Mouse (Mus musculus) spleen, adult 2 months (tissue): ENCODE results near the gene Prelp. TPM values are rescaled to one million over a fixed set of nuclear protein-coding genes. Genes with fewer than 3 reads are reported as not detected.

Source experiments
- DNase-seq, 2 experiments: peaks; one replicate each; pipeline versions ENCODE4 v3.0.0 to v3.0.0-alpha.2; 2012 to 2021; ENCODE audit warnings: low spot score in 2 of 2, low read depth in 1 of 2
- H3K27ac ChIP-seq: fragments of 200-500 bp; 2 replicates; pipeline ENCODE4 v1.5.1; 2012; ENCODE audit warnings: low read length, inconsistent platforms; ENCODE audit not compliant: insufficient read depth
- H3K27me3 ChIP-seq: fragments of 200-500 bp; 2 replicates; pipeline ENCODE4 v1.6.1; 2012; ENCODE audit warnings: mild to moderate bottlenecking, moderate library complexity, low read length, inconsistent platforms; ENCODE audit not compliant: control insufficient read depth, insufficient read depth
- H3K36me3 ChIP-seq: fragments of 200-500 bp; 2 replicates; pipeline ENCODE4 v1.6.1; 2012; ENCODE audit warnings: mild to moderate bottlenecking, low read length, inconsistent platforms; ENCODE audit not compliant: control insufficient read depth, insufficient read depth
- H3K4me1 ChIP-seq: fragments of 200-500 bp; 2 replicates; pipeline ENCODE4 v1.6.1; 2011; ENCODE audit warnings: inconsistent platforms; ENCODE audit not compliant: control insufficient read depth, insufficient read depth, insufficient read length
- H3K4me3 ChIP-seq: fragments of 200-500 bp; 2 replicates; pipeline ENCODE4 v1.5.1; 2011; ENCODE audit warnings: mild to moderate bottlenecking, inconsistent platforms; ENCODE audit not compliant: insufficient read depth, insufficient read length; ENCODE audit errors: extremely low read depth
- CTCF ChIP-seq: fragments of 200-500 bp; IDR thresholded peaks from 2 replicates; pipeline ENCODE4 v1.5.1; 2011; ENCODE audit warnings: mild to moderate bottlenecking, inconsistent platforms; ENCODE audit not compliant: insufficient read depth, insufficient read length, insufficient replicate concordance; ENCODE audit errors: extremely low read depth
- POLR2A ChIP-seq: fragments of 200-500 bp; IDR thresholded peaks from 2 replicates; pipeline ENCODE4 v1.6.1; 2011; ENCODE audit warnings: low read depth, low read length, inconsistent platforms
- WGBS: fragments of 180-500 bp; shearing (Covaris S2); methylation state at CpG from one replicate; pipeline ENCODE4 v1.1.7; 2018; 5-methylcytosine and 5-hydroxymethylcytosine counted together
- polyA plus RNA-seq: library from polyadenylated mRNA; depleted of rRNA; stranded (reverse); fragments of >200 nt; gene quantifications from 2 replicates; pipeline ENCODE4 v1.2.3, GENCODE M21; 2012

Gene Prelp
- polyA plus RNA-seq, 1 experiment, result 18.1 TPM

DNA sequence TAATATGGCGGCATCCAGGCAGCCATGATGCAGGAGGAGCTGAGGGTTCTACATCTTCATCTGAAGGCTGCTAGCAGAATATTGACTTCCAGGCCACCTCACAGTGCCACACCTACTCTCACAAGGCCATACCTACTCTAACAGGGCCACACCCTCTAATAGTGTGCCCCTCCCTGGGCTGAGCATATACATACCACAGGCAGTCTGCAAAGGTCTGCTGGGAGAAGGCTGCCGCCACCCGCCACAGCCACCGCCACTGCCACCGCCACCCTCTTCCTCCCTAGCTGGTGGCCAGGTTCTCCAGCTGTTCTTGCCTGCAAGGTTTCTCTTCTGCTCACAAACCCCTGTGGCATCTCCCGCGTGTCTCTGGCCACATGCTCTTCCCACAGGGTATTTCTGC is 35.4 kb downstream of the Prelp start:
- TF ChIP-seq CTCF (no peak), POLR2A (no peak)
- Histone ChIP-seq H3K4me1 (no peaks in the 10 kb centered on the region), H3K36me3 (no peaks in the 10 kb centered on the region), H3K27ac (no peak overlapping the region), H3K27me3 (no peaks in the 10 kb centered on the region), H3K4me3 (no peak overlapping the region)
- WGBS, result 34% methylated on average over 7 of the region's 7 CpGs
- DNase-seq, result no peak

DNA sequence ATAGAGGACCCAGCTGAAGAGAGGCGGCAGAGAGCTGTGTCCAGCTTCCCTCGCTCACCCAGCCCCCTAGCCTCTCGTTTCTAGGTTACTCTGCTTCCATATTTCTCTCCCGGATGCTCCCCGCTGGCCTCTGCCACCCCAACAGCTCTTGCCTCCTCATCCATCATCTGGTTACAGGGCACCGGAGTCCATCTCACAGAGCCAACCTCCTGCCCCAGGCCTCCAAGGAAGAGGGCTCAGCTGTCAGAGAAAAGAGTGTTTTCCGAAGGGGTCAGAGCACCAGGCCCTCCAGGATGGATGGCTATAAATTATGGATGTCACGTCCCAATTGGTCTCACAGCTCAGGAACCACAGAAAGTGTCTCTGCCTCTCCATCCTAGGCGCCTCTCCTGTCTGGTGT is 36.5 kb downstream of the Prelp start:
- H3K4me3 ChIP-seq, result no peak overlapping the region
- no peak overlapping the region for H3K27ac ChIP-seq
- 98% methylated on average over 9 of the region's 9 CpGs for WGBS
- H3K36me3 ChIP-seq, result no peaks in the 10 kb centered on the region
- no peaks in the 10 kb centered on the region for H3K4me1 ChIP-seq
- TF ChIP-seq POLR2A (no peak), CTCF (no peak)
- no peaks in the 10 kb centered on the region for H3K27me3 ChIP-seq
- DNase-seq, result no peak

DNA sequence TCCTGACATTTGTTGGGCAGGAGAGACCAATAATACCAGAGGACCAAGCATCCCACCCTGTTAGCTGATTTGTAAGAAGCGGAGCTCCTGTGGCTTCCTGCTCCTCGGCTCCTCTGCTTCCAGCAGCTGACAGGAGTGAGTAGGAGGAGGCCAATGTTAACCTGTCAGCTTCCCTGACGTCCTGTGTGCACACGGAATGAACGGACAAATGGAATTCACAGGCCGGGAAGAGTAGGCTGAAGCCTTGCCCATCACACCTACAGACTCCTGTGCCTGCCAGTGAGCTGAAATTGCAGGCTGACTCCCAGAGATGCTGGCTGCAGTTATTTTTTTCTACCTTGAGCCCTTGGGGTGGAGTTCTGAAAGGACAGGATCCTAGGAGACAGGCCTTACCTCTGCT is 37.1 kb downstream of the Prelp start:
- Histone ChIP-seq H3K27me3 (no peaks in the 10 kb centered on the region), H3K27ac (no peak overlapping the region), H3K4me1 (no peaks in the 10 kb centered on the region), H3K4me3 (no peak overlapping the region), H3K36me3 (no peaks in the 10 kb centered on the region)
- TF ChIP-seq CTCF (no peak), POLR2A (no peak)
- 91% methylated on average over 6 of the region's 6 CpGs for WGBS
- no peak for DNase-seq

DNA sequence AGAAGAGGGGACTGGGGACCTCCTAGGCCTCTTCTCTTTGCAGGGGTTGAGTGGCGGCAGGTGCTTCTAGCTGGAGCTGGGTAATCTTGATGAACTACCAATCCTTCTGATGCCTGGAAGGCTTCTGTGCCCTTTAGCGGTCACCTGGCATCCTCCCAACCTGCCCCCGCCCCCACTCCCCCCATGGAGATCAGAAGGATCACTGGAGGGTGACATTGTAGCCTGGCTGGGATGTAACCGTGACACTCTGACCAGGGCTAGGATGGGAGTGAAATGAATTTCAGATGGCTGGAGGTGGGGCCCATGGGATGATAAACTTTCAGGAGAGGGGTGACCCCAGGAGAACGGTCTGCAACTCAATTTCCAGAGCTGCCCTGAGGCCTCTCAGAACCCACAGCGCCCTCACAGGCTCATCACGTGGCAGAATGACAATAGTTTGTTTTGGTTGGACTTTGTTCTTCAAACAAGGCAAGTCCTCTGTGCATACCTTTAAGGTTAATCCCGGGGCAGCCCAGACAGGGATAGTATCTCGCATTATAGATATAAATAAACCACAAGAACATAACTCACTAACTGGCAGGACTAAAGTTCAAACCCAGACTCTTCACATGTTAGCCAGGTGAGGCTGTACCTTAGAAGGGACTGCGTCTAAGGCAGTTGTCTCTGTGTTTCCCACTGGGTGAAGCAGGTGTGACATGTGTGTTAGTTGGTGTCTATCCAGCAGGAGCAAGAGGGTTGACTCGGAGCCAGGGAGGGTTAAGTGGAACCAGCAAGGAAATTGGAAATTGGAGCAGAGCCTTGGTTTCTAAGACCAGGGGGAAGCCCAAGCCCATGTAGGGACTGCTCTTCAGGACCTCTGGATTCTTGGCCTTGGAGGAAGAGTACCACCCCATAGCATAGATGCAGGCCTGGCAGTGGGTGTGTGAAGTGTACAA is 38.7 kb downstream of the Prelp start:
- Histone ChIP-seq H3K4me3 (no peak overlapping the region), H3K27ac (no peak overlapping the region)
- no peak for DNase-seq

DNA sequence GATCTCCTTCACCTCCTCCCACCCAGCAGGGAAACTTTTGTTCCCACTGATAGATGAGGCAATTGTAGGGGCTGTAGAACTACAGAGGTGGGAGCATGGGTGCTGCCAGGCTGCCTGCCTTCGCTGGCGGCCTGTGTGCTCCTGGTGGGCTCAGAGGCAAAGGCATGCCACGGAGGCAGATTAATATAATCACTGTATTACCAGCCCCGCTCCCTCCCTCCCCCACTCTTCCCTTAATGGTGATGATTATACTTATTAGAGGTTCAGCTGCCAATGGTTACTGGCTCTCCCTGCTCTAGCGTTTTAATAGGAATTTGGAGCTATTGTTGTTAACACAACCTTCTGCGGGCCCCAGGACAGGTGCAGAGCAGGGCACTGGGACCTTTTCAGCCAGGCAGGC is 39.4 kb downstream of the Prelp start:
- Histone ChIP-seq H3K4me1 (no peaks in the 10 kb centered on the region), H3K36me3 (no peaks in the 10 kb centered on the region), H3K4me3 (no peak overlapping the region), H3K27ac (no peak overlapping the region), H3K27me3 (no peaks in the 10 kb centered on the region)
- 76% methylated on average over 6 of the region's 6 CpGs for WGBS
- no peak for DNase-seq
- TF ChIP-seq POLR2A (no peak), CTCF (no peak)

More for the DNA sequence above, 38.7 kb downstream of the Prelp start:
- H3K36me3 ChIP-seq, result no peaks in the 10 kb centered on the region
- TF ChIP-seq POLR2A (no peak), CTCF (no peak)
- H3K4me1 ChIP-seq, result no peaks in the 10 kb centered on the region
- WGBS, result 67% methylated on average over 11 of the region's 11 CpGs
- H3K27me3 ChIP-seq, result no peaks in the 10 kb centered on the region

DNA sequence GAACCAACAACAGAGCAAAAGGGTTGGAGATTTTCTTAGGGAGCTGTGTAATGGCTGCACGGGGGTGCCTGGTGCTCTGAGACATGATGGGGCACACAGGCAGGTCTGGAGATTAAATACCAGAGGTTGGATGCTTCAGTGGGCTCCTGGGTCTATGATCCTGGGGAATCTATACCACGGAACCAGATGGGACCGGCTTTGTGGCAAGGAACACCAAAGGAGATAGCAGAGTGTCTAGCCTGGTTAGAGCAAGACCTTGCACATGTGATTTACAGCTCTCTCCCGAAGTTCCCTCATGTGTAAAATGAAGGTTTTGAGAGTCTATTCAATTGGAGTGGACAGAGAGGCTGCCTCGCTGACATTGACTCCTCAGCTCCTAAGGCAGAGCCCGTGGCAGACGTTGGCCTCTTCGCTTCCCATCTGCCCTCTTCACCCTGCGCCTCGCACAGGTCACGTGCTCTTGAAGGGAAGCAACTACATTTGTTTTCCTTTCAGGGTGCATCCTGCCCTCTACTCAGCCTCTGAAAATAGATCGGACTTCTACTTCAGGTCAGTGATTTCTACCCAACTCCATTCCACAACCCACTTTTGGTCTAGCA is 42.3 kb downstream of the Prelp start:
- no peaks in the 10 kb centered on the region for H3K27me3 ChIP-seq
- TF ChIP-seq POLR2A (no peak), CTCF (no peak)
- no peak overlapping the region for H3K27ac ChIP-seq
- DNase-seq, result no peak
- H3K4me3 ChIP-seq, result no peak overlapping the region
- no peaks in the 10 kb centered on the region for H3K4me1 ChIP-seq
- WGBS, result 32% methylated on average over 12 of the region's 12 CpGs
- no peaks in the 10 kb centered on the region for H3K36me3 ChIP-seq

DNA sequence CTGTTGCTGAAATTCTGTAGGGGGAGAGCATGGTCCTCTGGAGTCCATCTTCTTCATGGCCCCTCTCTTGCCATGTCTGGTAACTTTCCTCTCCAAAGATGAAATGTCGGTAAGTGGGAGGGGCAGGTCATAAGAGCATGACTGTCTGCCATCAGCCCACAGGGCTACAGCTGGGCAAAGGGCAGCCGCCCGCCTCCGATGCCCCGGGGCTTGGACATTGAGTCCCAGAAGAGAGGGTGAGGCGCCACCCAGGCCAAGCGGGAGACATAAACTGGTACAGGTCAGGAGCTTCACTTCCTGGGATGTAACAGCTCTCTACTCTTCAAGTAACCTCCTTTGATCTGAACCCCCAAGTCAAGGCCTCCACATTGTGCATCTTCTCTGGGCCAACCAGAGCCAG is 44.3 kb downstream of the Prelp start:
- Histone ChIP-seq H3K27me3 (no peaks in the 10 kb centered on the region), H3K4me3 (no peak overlapping the region), H3K4me1 (no peaks in the 10 kb centered on the region), H3K36me3 (no peaks in the 10 kb centered on the region), H3K27ac (no peak overlapping the region)
- no peak for TF ChIP-seq CTCF
- TF ChIP-seq POLR2A, result no peak
- WGBS, result 88% methylated on average over 7 of the region's 7 CpGs
- no peak for DNase-seq
